Mouse (Mus musculus) erythroblast, adult 5-6 weeks (primary cell): ENCODE data around the gene Cacna2d1. TPM values are rescaled to one million over a fixed set of nuclear protein-coding genes. Genes with fewer than 3 reads are reported as not detected.

Source experiments
- ATAC-seq: replicated peaks from 2 replicates; pipeline ENCODE4 v1.8.0; 2016; ENCODE audit warnings: moderate number of reproducible peaks, mild to moderate bottlenecking, moderate TSS enrichment, inconsistent platforms; ENCODE audit not compliant: poor library complexity, low FRiP score, severe bottlenecking
- total RNA-seq, 2 experiments: library from RNA; stranded (forward) in 1 of 2; stranded (reverse) in 1 of 2; fragments of 150-400 nt in 1 of 2; fragments of 200-764, 138-1000 nt in 1 of 2; gene quantifications; 2 replicates each; pipeline versions ENCODE4 v1.2.3 to v1.2.4; 2015 to 2017; ENCODE audit warnings: low replicate concordance in 2 of 2

Gene Cacna2d1
- total RNA-seq, 2 experiments from 2014 or later: not detected

GRCm38 (mm10) chr5:16045147-16045878 lies 110.8 kb downstream of the Cacna2d1 start:
- ATAC-seq: no peak

- ATAC-seq: no peak
Measured at GRCm38 (mm10) chr5:16047452-16048191, 113.1 kb downstream of the Cacna2d1 start.

- no peak for ATAC-seq
Measured at GRCm38 (mm10) chr5:16056795-16057194, 122.3 kb downstream of the Cacna2d1 start.

- ATAC-seq: no peak
Measured at GRCm38 (mm10) chr5:16062773-16063172, 128.3 kb downstream of the Cacna2d1 start.

GRCm38 (mm10) chr5:16063273-16063672 lies 128.8 kb downstream of the Cacna2d1 start:
- no peak for ATAC-seq

GRCm38 (mm10) chr5:16063949-16064348 lies 129.5 kb downstream of the Cacna2d1 start:
- no peak for ATAC-seq

GRCm38 (mm10) chr5:16065816-16066215 lies 131.3 kb downstream of the Cacna2d1 start:
- ATAC-seq: no peak

- no peak for ATAC-seq
Measured at GRCm38 (mm10) chr5:16082253-16082652, 147.8 kb downstream of the Cacna2d1 start.

GRCm38 (mm10) chr5:16086979-16087902 lies 152.8 kb downstream of the Cacna2d1 start:
- ATAC-seq: no peak

GRCm38 (mm10) chr5:16087995-16088394 lies 153.5 kb downstream of the Cacna2d1 start:
- ATAC-seq: no peak

- ATAC-seq: no peak
Measured at GRCm38 (mm10) chr5:16092540-16092939, 158.0 kb downstream of the Cacna2d1 start.

- no peak for ATAC-seq
Measured at GRCm38 (mm10) chr5:16093071-16093693, 158.7 kb downstream of the Cacna2d1 start.

- ATAC-seq: no peak
Measured at GRCm38 (mm10) chr5:16095345-16095744, 160.9 kb downstream of the Cacna2d1 start.

GRCm38 (mm10) chr5:16098766-16099165 lies 164.3 kb downstream of the Cacna2d1 start:
- ATAC-seq: no peak

- no peak for ATAC-seq
Measured at GRCm38 (mm10) chr5:16101820-16102219, 167.3 kb downstream of the Cacna2d1 start.

- ATAC-seq: no peak
Measured at GRCm38 (mm10) chr5:16105701-16106100, 171.2 kb downstream of the Cacna2d1 start.

- ATAC-seq: no peak
Measured at GRCm38 (mm10) chr5:16110643-16111042, 176.2 kb downstream of the Cacna2d1 start.

- ATAC-seq: no peak
Measured at GRCm38 (mm10) chr5:16113879-16114278, 179.4 kb downstream of the Cacna2d1 start.

GRCm38 (mm10) chr5:16121334-16121733 lies 186.8 kb downstream of the Cacna2d1 start:
- ATAC-seq: no peak

GRCm38 (mm10) chr5:16122110-16122509 lies 187.6 kb downstream of the Cacna2d1 start:
- ATAC-seq: no peak
